Mouse (Mus musculus) olfactory bulb, adult 2 months (tissue): ENCODE measurements around the gene Tmem164. TPM values are rescaled to one million over a fixed set of nuclear protein-coding genes. Genes with fewer than 3 reads are reported as not detected.
"Not testable (repeated sequence)": the region's sequence is repeated elsewhere in the genome, so short reads cannot be mapped to it uniquely, and the experiment has no call there.

ENCODE experiments used
- H3K27ac ChIP-seq: fragments of 200-500 bp; 2 replicates; pipeline ENCODE4 v1.5.1; 2012; ENCODE audit warnings: low read depth, low read length; ENCODE audit not compliant: insufficient read depth
- H3K4me1 ChIP-seq: fragments of 200-500 bp; 2 replicates; pipeline ENCODE4 v1.6.1; 2012; ENCODE audit warnings: low read length; ENCODE audit not compliant: control insufficient read depth, insufficient read depth
- H3K4me3 ChIP-seq: fragments of 200-500 bp; 2 replicates; pipeline ENCODE4 v1.5.1; 2012; ENCODE audit warnings: mild to moderate bottlenecking, low read depth, low read length, moderate library complexity; ENCODE audit not compliant: insufficient read depth
- CTCF ChIP-seq: fragments of 200-500 bp; IDR thresholded peaks from 2 replicates; pipeline ENCODE4 v1.5.1; 2012; ENCODE audit warnings: low read depth, mild to moderate bottlenecking, low read length, moderate library complexity; ENCODE audit not compliant: insufficient read depth
- POLR2A ChIP-seq: fragments of 200-500 bp; IDR thresholded peaks from 2 replicates; pipeline ENCODE4 v1.6.1; 2012; ENCODE audit warnings: mild to moderate bottlenecking, low read depth, low read length, moderate library complexity; ENCODE audit not compliant: insufficient read depth
- WGBS: fragments of 180-500 bp; shearing (Covaris S2); methylation state at CpG from one replicate; pipeline ENCODE4 v1.1.7; 2018; 5-methylcytosine and 5-hydroxymethylcytosine counted together
- polyA plus RNA-seq: library from polyadenylated mRNA; stranded (reverse); fragments of >200 nt; gene quantifications from 2 replicates; pipeline ENCODE4 v1.2.4, GENCODE M21; 2012; ENCODE audit warnings: low replicate concordance; ENCODE audit not compliant: missing spikeins, insufficient read depth, insufficient read length

Tmem164 gene
- not detected in 2 replicates for polyA plus RNA-seq

GRCm38 (mm10) chrX:142681056-142681615 is at the start of gene Tmem164:
Gene Tmem164, plus strand, starts transcription at chrX:142681406.
- H3K4me1 ChIP-seq: peaks cover 11% of the 10 kb centered on the region
- 15% methylated on average over 9 of the region's 38 CpGs for WGBS
- H3K4me3 ChIP-seq: peak within 1 kb of the TSS; percentile 83
- peak within 1 kb of the TSS; percentile 66; the same call in 1 of the 2 replicates for H3K27ac ChIP-seq
- no peak for TF ChIP-seq CTCF
- 0 out of 2 replicates have a peak, but pooled peaks have one; percentile 15 for TF ChIP-seq POLR2A

- not testable (repeated sequence) for H3K4me1 ChIP-seq, H3K4me3 ChIP-seq, H3K27ac ChIP-seq
- 50% methylated on average over 19 of the region's 19 CpGs for WGBS
Measured at GRCm38 (mm10) chrX:142632990-142633389, 48.2 kb upstream of the Tmem164 start.

GRCm38 (mm10) chrX:142647202-142647601 is 34.0 kb upstream of the Tmem164 start:
- no peak for TF ChIP-seq POLR2A
- no peak for TF ChIP-seq CTCF
- Histone ChIP-seq H3K27ac (no peak overlapping the region), H3K4me3 (no peak overlapping the region), H3K4me1 (no peaks in the 10 kb centered on the region)
- WGBS: 67% methylated on average over 1 of the region's 1 CpGs

- WGBS: 63% methylated on average over 6 of the region's 6 CpGs
- Histone ChIP-seq H3K27ac (no peak overlapping the region), H3K4me3 (no peak overlapping the region), H3K4me1 (no peaks in the 10 kb centered on the region)
- TF ChIP-seq CTCF (no peak), POLR2A (no peak)
Measured at GRCm38 (mm10) chrX:142650117-142650764, 31.0 kb upstream of the Tmem164 start.

GRCm38 (mm10) chrX:142664704-142665422 is 16.3 kb upstream of the Tmem164 start:
- WGBS: 79% methylated on average over 4 of the region's 4 CpGs
- Histone ChIP-seq H3K27ac (no peak overlapping the region), H3K4me1 (no peaks in the 10 kb centered on the region), H3K4me3 (no peak overlapping the region)
- no peak for TF ChIP-seq CTCF
- no peak for TF ChIP-seq POLR2A

- TF ChIP-seq POLR2A: no peak
- TF ChIP-seq CTCF: no peak
Measured at GRCm38 (mm10) chrX:142665423-142665805, 15.8 kb upstream of the Tmem164 start.

GRCm38 (mm10) chrX:142669312-142670091 is 11.7 kb upstream of the Tmem164 start:
- TF ChIP-seq POLR2A (no peak), CTCF (no peak)
- WGBS: 74% methylated on average over 9 of the region's 9 CpGs

More at GRCm38 (mm10) chrX:142665423-142665805, 15.8 kb upstream of the Tmem164 start:
- H3K27ac ChIP-seq: no peak overlapping the region
- no peaks in the 10 kb centered on the region for H3K4me1 ChIP-seq
- no peak overlapping the region for H3K4me3 ChIP-seq

GRCm38 (mm10) chrX:142670121-142670520 is 11.1 kb upstream of the Tmem164 start:
- Histone ChIP-seq H3K27ac (no peak overlapping the region), H3K4me3 (no peak overlapping the region), H3K4me1 (no peaks in the 10 kb centered on the region)
- TF ChIP-seq POLR2A (no peak), CTCF (no peak)
- 70% methylated on average over 3 of the region's 3 CpGs for WGBS

More at GRCm38 (mm10) chrX:142669312-142670091, 11.7 kb upstream of the Tmem164 start:
- Histone ChIP-seq H3K27ac (no peak overlapping the region), H3K4me1 (no peaks in the 10 kb centered on the region), H3K4me3 (no peak overlapping the region)
